Mouse (Mus musculus) testis, postnatal 14 days (tissue): Measurements from ENCODE around the gene Gja8.

Experiments
- DNase-seq: peaks from one replicate; pipeline ENCODE4 v3.0.0; 2021; ENCODE audit warnings: low spot score

Gene Gja8

GRCm38 (mm10) chr3:96879536-96879935, 46.3 kb downstream of the Gja8 start:
- no peak for DNase-seq

GRCm38 (mm10) chr3:96874808-96875571, 50.8 kb downstream of the Gja8 start:
- DNase-seq: no peak

- DNase-seq: no peak
Measured at GRCm38 (mm10) chr3:96872501-96872900, 53.3 kb downstream of the Gja8 start.

GRCm38 (mm10) chr3:96871070-96871469, 54.8 kb downstream of the Gja8 start:
- DNase-seq: no peak

- DNase-seq: no peak
Measured at GRCm38 (mm10) chr3:96870270-96870669, 55.5 kb downstream of the Gja8 start.

GRCm38 (mm10) chr3:96869091-96869490, 56.7 kb downstream of the Gja8 start:
- no peak for DNase-seq

- no peak for DNase-seq
Measured at GRCm38 (mm10) chr3:96868566-96868965, 57.3 kb downstream of the Gja8 start.

- DNase-seq: no peak
Measured at GRCm38 (mm10) chr3:96867863-96868262, 58.0 kb downstream of the Gja8 start.
